Mouse (Mus musculus): ENCODE measurements around the gene Gm13290. TPM values are rescaled to one million over a fixed set of nuclear protein-coding genes. Genes with fewer than 3 reads are reported as not detected.
"Not testable (repeated sequence)": the region's sequence is repeated elsewhere in the genome, so short reads cannot be mapped to it uniquely, and the experiment has no call there.

Gm13290 gene
- polyA plus RNA-seq, 1 experiment from 2014 or later: not detected

GRCm38 (mm10) chr4:88758751-88759150, 14.9 kb upstream of the Gm13290 start:
- not testable (repeated sequence) for ATAC-seq; H3K27ac ChIP-seq; H3K4me3 ChIP-seq; H3K9ac ChIP-seq; H3K4me2 ChIP-seq; H3K36me3 ChIP-seq; H3K9me3 ChIP-seq (replicated peaks); H3K27me3 ChIP-seq (replicated peaks)
- WGBS (ENCODE audit: insufficient replicate concordance): 79% methylated on average over 9 of the region's 9 CpGs
- H3K4me1 ChIP-seq: peaks cover 13% of the 10 kb centered on the region

- not testable (repeated sequence) for ATAC-seq; H3K36me3 ChIP-seq; H3K27me3 ChIP-seq (replicated peaks); H3K9me3 ChIP-seq (replicated peaks); H3K9ac ChIP-seq
- Histone ChIP-seq H3K27ac (0 out of 2 replicates have a peak within 1 kb of the TSS, but pooled peaks have one; percentile 58), H3K4me3 (peak within 1 kb of the TSS; percentile 44), H3K4me2 (peak within 1 kb of the TSS; percentile 64), H3K4me1 (peaks cover 13% of the 10 kb centered on the region)
- 15% methylated on average over 9 of the region's 14 CpGs for WGBS (ENCODE audit: insufficient replicate concordance)
Measured at GRCm38 (mm10) chr4:88759610-88760268, 13.9 kb upstream of the Gm13290 start, which contains the start of gene Gm13283. Gm13283 (plus strand) TSS chr4:88760119.

- H3K36me3 ChIP-seq; H3K9ac ChIP-seq; H3K9me3 ChIP-seq (replicated peaks); H3K27me3 ChIP-seq (replicated peaks); ATAC-seq: not testable (repeated sequence)
- WGBS (ENCODE audit: insufficient replicate concordance): under 1% methylated on average over 27 of the region's 28 CpGs
- H3K27ac ChIP-seq: 0 out of 2 replicates have a peak overlapping the region, but pooled peaks have one; percentile 58
- H3K4me2 ChIP-seq: peak overlapping the region; percentile 64
- peaks cover 13% of the 10 kb centered on the region for H3K4me1 ChIP-seq
- H3K4me3 ChIP-seq: peak overlapping the region; percentile 44
Measured at GRCm38 (mm10) chr4:88760431-88760830, 13.2 kb upstream of the Gm13290 start.

- H3K4me2 ChIP-seq; H3K27me3 ChIP-seq (replicated peaks); H3K27ac ChIP-seq; ATAC-seq; H3K9me3 ChIP-seq (replicated peaks); H3K36me3 ChIP-seq; H3K4me1 ChIP-seq; H3K4me3 ChIP-seq; H3K9ac ChIP-seq: not testable (repeated sequence)
- WGBS (ENCODE audit: insufficient replicate concordance): 62% methylated on average over 6 of the region's 8 CpGs
Measured at GRCm38 (mm10) chr4:88761776-88762175, 11.9 kb upstream of the Gm13290 start.

GRCm38 (mm10) chr4:88762341-88762740, 11.3 kb upstream of the Gm13290 start:
- not testable (repeated sequence) for ATAC-seq
- H3K4me2 ChIP-seq: peak overlapping the region; percentile 57
- WGBS (ENCODE audit: insufficient replicate concordance): 30% methylated on average over 9 of the region's 9 CpGs

GRCm38 (mm10) chr4:88763384-88764018, 10.1 kb upstream of the Gm13290 start:
- not testable (repeated sequence) for ATAC-seq; H3K9ac ChIP-seq; H3K27me3 ChIP-seq (replicated peaks); H3K27ac ChIP-seq; H3K36me3 ChIP-seq; H3K9me3 ChIP-seq (replicated peaks); H3K4me1 ChIP-seq
- peak overlapping the region; percentile 44 for H3K4me3 ChIP-seq
- peak overlapping the region; percentile 67 for H3K4me2 ChIP-seq
- 5% methylated on average over 29 of the region's 42 CpGs for WGBS (ENCODE audit: insufficient replicate concordance)

More at GRCm38 (mm10) chr4:88762341-88762740, 11.3 kb upstream of the Gm13290 start:
- not testable (repeated sequence) for H3K4me3 ChIP-seq; H3K4me1 ChIP-seq; H3K27ac ChIP-seq; H3K9me3 ChIP-seq (replicated peaks); H3K9ac ChIP-seq; H3K36me3 ChIP-seq; H3K27me3 ChIP-seq (replicated peaks)

GRCm38 (mm10) chr4:88776622-88777021, 3.0 kb downstream of the Gm13290 start, which contains the start of gene Gm13289:
Gm13289 (plus strand) TSS chr4:88776922.
- H3K27ac ChIP-seq; H3K4me3 ChIP-seq; H3K9me3 ChIP-seq (replicated peaks); H3K4me2 ChIP-seq; H3K36me3 ChIP-seq; H3K27me3 ChIP-seq (replicated peaks); H3K9ac ChIP-seq; H3K4me1 ChIP-seq; ATAC-seq: not testable (repeated sequence)
- WGBS (ENCODE audit: insufficient replicate concordance): no CpG with 5 or more reads among the region's 29 CpGs

GRCm38 (mm10) chr4:88779550-88779949, 5.9 kb downstream of the Gm13290 start, which contains the start of gene Gm13272:
Gm13272 (plus strand) TSS chr4:88779850.
- not testable (repeated sequence) for H3K27ac ChIP-seq; H3K4me2 ChIP-seq; H3K27me3 ChIP-seq (replicated peaks); H3K4me1 ChIP-seq; H3K4me3 ChIP-seq; H3K36me3 ChIP-seq; H3K9me3 ChIP-seq (replicated peaks); ATAC-seq; H3K9ac ChIP-seq
- no CpG with 5 or more reads among the region's 29 CpGs for WGBS (ENCODE audit: insufficient replicate concordance)

- WGBS (ENCODE audit: insufficient replicate concordance): 43% methylated on average over 16 of the region's 18 CpGs
- H3K9me3 ChIP-seq (replicated peaks); ATAC-seq; H3K4me2 ChIP-seq; H3K4me1 ChIP-seq; H3K27ac ChIP-seq; H3K36me3 ChIP-seq; H3K27me3 ChIP-seq (replicated peaks); H3K9ac ChIP-seq; H3K4me3 ChIP-seq: not testable (repeated sequence)
Measured at GRCm38 (mm10) chr4:88780320-88780719, 6.7 kb downstream of the Gm13290 start.

GRCm38 (mm10) chr4:88781831-88782230, 8.2 kb downstream of the Gm13290 start, which contains the start of gene Ifnz:
Ifnz (plus strand) TSS chr4:88782131.
- not testable (repeated sequence) for H3K27me3 ChIP-seq (replicated peaks); ATAC-seq; H3K9ac ChIP-seq; H3K4me1 ChIP-seq; H3K9me3 ChIP-seq (replicated peaks); H3K27ac ChIP-seq; H3K36me3 ChIP-seq
- WGBS (ENCODE audit: insufficient replicate concordance): 8% methylated on average over 5 of the region's 7 CpGs
- peak within 1 kb of the TSS; percentile 22; the same call in 1 of the 2 replicates for H3K4me3 ChIP-seq
- peak within 1 kb of the TSS; percentile 54 for H3K4me2 ChIP-seq

- H3K9ac ChIP-seq; H3K36me3 ChIP-seq; H3K27ac ChIP-seq; H3K27me3 ChIP-seq (replicated peaks); H3K9me3 ChIP-seq (replicated peaks); H3K4me1 ChIP-seq; ATAC-seq: not testable (repeated sequence)
- Histone ChIP-seq H3K4me2 (peak overlapping the region; percentile 54), H3K4me3 (peak overlapping the region; percentile 22; the same call in 1 of the 2 replicates)
- WGBS (ENCODE audit: insufficient replicate concordance): 0% methylated on average over 15 of the region's 31 CpGs
Measured at GRCm38 (mm10) chr4:88782335-88782734, 8.7 kb downstream of the Gm13290 start.

GRCm38 (mm10) chr4:88785409-88785808, 11.8 kb downstream of the Gm13290 start, which contains the start of gene Gm13276:
Gm13276 (plus strand) TSS chr4:88785709.
- ATAC-seq; H3K4me1 ChIP-seq; H3K36me3 ChIP-seq; H3K4me2 ChIP-seq; H3K27me3 ChIP-seq (replicated peaks); H3K4me3 ChIP-seq; H3K9ac ChIP-seq; H3K27ac ChIP-seq; H3K9me3 ChIP-seq (replicated peaks): not testable (repeated sequence)
- WGBS (ENCODE audit: insufficient replicate concordance): no CpG with 5 or more reads among the region's 27 CpGs

All from liver, embryonic 12.5 days (tissue).